Mouse (Mus musculus) lung, embryonic 16.5 days (tissue): ENCODE data around the gene Mthfd2. TPM values are rescaled to one million over a fixed set of nuclear protein-coding genes. Genes with fewer than 3 reads are reported as not detected.

Experiments
- ATAC-seq: fragments of 200-750 bp; cut with Nextera tagmentation; 2 replicates; pipeline ENCODE4 v1.8.0; 2017; ENCODE audit warnings: low read depth, mild to moderate bottlenecking, moderate library complexity
- H3K27ac ChIP-seq: fragments of 300-500 bp; sonication (generic); 2 replicates; pipeline ENCODE4 v1.5.1; 2014; ENCODE audit warnings: mild to moderate bottlenecking, control low read depth, low read length
- H3K27me3 ChIP-seq: fragments of 300-500 bp; sonication (generic); 2 replicates; pipeline ENCODE4 v1.6.1; 2014; ENCODE audit warnings: low read depth, low read length, mixed read lengths; ENCODE audit not compliant: control insufficient read depth, insufficient read depth
- H3K36me3 ChIP-seq: fragments of 300-500 bp; sonication (generic); 2 replicates; pipeline ENCODE4 v1.6.1; 2014; ENCODE audit warnings: low read length; ENCODE audit not compliant: control insufficient read depth, insufficient read depth
- H3K4me1 ChIP-seq: fragments of 300-500 bp; sonication (generic); replicated peaks from 2 replicates; pipeline ENCODE4 v1.6.1; 2014; ENCODE audit warnings: low read length, mixed read lengths; ENCODE audit not compliant: control insufficient read depth, insufficient read depth
- H3K4me2 ChIP-seq: fragments of 300-500 bp; sonication (generic); 2 replicates; pipeline ENCODE4 v1.6.1; 2014; ENCODE audit warnings: low read depth, low read length, control low read depth
- H3K4me3 ChIP-seq: fragments of 300-500 bp; sonication (generic); 2 replicates; pipeline ENCODE4 v1.5.1; 2014; ENCODE audit warnings: mild to moderate bottlenecking, low read length, control low read depth
- H3K9ac ChIP-seq: fragments of 300-500 bp; sonication (generic); 2 replicates; pipeline ENCODE4 v1.6.1; 2014; ENCODE audit warnings: low read length, control low read depth
- H3K9me3 ChIP-seq: fragments of 300-500 bp; sonication (generic); 2 replicates; pipeline ENCODE4 v1.6.1; 2016; ENCODE audit warnings: low read length; ENCODE audit not compliant: control insufficient read depth
- WGBS: fragments of 180-500 bp; shearing (Covaris S2); extraction: QIAGEN DNeasy Blood & Tissue Kit; methylation state at CpG from one replicate; pipeline ENCODE4 v1.1.7; 2014; 5-methylcytosine and 5-hydroxymethylcytosine counted together
- polyA plus RNA-seq: library from polyadenylated mRNA; unstranded; fragments of >200 nt; fragmentation: Nextera tagmentation; extraction: Ambion mirVana; gene quantifications from 2 replicates; pipeline ENCODE4 v1.2.1, GENCODE M21; 2015

Gene Mthfd2
- polyA plus RNA-seq, 1 experiment from 2014 or later, result 27.4 TPM

GRCm38 (mm10) chr6:83300447-83301229, 25.1 kb downstream of the Mthfd2 start:
- Histone ChIP-seq H3K27me3 (no peaks in the 10 kb centered on the region), H3K27ac (no peak overlapping the region), H3K36me3 (no peaks in the 10 kb centered on the region), H3K4me2 (no peak overlapping the region), H3K4me1 (no peaks in the 10 kb centered on the region), H3K4me3 (no peak overlapping the region), H3K9ac (no peak overlapping the region), H3K9me3 (no peaks in the 10 kb centered on the region)
- ATAC-seq, result no peak
- WGBS, result 69% methylated on average over 7 of the region's 7 CpGs

DNA sequence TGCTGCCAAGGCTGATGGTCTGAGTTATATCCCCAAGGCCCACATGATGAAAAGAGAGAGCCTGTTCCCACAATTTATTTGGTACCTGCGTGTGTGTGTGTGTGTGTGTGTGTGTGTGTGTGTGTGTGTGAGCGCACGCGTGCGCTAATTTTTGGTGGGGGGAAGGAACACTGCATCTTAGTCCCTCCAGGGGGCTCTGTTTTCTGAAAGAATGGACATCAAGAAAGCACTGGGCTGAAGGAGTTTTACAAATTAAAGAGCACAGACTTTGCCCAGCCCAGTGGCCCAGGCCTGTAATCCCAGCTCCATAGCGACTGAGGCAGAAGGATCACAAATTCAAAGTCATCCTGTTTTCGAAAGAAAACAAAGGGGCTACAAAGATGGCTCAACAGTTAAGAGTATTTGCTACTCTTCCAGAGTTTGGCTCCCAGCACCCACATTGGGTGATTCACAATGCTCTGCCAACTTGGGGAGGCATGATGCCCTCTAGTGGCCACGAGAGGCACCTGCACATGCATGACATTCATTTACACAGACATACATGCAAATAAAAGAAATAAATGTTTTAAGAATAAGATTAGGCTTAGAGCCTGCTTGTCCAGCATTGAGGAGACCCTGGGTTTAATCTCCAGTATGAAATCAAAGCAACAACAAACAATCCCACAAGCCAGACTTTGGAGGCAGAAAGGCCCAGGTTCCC, 45.3 kb downstream of the Mthfd2 start:
- 77% methylated on average over 8 of the region's 8 CpGs for WGBS
- H3K4me3 ChIP-seq, result no peak overlapping the region

DNA sequence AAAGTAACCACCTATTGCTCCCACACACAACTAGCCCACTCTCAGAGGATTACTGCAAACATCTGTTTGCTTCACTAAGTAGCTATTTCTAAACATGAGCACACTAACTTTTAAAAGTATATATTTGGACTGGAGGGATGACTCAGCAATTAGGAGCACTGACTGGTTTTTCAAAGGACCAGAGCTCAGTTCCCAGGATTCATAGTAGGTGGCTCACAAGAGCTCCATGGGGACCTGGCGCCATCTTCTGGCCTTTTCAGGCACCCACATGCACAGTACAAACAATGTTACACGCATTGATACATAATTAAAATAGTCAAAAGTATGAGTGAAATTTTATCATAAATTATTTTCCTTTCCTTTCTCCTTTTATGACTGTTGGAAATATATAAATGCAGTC, 46.8 kb downstream of the Mthfd2 start:
- no peak for ATAC-seq
- no peak overlapping the region for H3K9ac ChIP-seq
- no peak overlapping the region for H3K4me3 ChIP-seq
- no peak overlapping the region for H3K4me2 ChIP-seq
- 23% methylated on average over 2 of the region's 2 CpGs for WGBS
- no peaks in the 10 kb centered on the region for H3K27me3 ChIP-seq
- H3K4me1 ChIP-seq, result no peaks in the 10 kb centered on the region
- H3K36me3 ChIP-seq, result no peaks in the 10 kb centered on the region
- peaks cover 4% of the 10 kb centered on the region; the same call in 1 of the 2 replicates for H3K9me3 ChIP-seq
- H3K27ac ChIP-seq, result no peak overlapping the region

More for the DNA sequence above, 45.3 kb downstream of the Mthfd2 start:
- Histone ChIP-seq H3K36me3 (no peaks in the 10 kb centered on the region), H3K27me3 (no peaks in the 10 kb centered on the region), H3K4me1 (no peaks in the 10 kb centered on the region), H3K9me3 (peaks cover 4% of the 10 kb centered on the region; the same call in 1 of the 2 replicates), H3K4me2 (no peak overlapping the region), H3K27ac (no peak overlapping the region), H3K9ac (no peak overlapping the region)
- ATAC-seq, result no peak

DNA sequence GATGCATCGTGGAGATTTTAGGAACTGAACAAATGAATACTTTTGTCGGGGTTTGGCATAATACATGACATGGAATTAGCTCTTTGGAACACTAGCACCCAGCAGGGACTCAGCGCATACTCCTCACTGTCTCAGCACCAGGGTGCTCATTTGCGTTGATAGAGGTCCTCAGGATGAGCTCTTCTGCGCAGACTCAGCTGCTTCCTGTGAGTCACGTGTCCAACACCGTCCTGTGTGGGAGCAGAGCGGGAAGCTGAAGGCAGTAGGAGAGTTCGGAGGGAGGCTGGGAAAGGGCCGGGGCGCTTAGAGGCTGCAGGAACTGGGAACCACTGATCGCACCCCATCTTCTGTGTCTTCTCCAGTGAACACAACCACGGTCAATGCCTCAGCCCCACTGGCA, 48.6 kb downstream of the Mthfd2 start:
- Histone ChIP-seq H3K4me3 (no peak overlapping the region), H3K4me1 (no peaks in the 10 kb centered on the region)
- 61% methylated on average over 13 of the region's 13 CpGs for WGBS

GRCm38 (mm10) chr6:83273733-83274132, 52.0 kb downstream of the Mthfd2 start:
- no peak overlapping the region for H3K27ac ChIP-seq
- WGBS, result 85% methylated on average over 11 of the region's 11 CpGs
- no peaks in the 10 kb centered on the region for H3K36me3 ChIP-seq
- H3K4me3 ChIP-seq, result no peak overlapping the region
- no peaks in the 10 kb centered on the region for H3K4me1 ChIP-seq
- no peak overlapping the region for H3K4me2 ChIP-seq
- H3K27me3 ChIP-seq, result no peaks in the 10 kb centered on the region
- ATAC-seq, result no peak
- no peaks in the 10 kb centered on the region for H3K9me3 ChIP-seq
- no peak overlapping the region for H3K9ac ChIP-seq

More for the DNA sequence above, 48.6 kb downstream of the Mthfd2 start:
- H3K4me2 ChIP-seq, result no peak overlapping the region
- H3K9me3 ChIP-seq, result peaks cover 4% of the 10 kb centered on the region; the same call in 1 of the 2 replicates
- no peak overlapping the region for H3K9ac ChIP-seq
- H3K27ac ChIP-seq, result no peak overlapping the region
- no peaks in the 10 kb centered on the region for H3K36me3 ChIP-seq
- H3K27me3 ChIP-seq, result no peaks in the 10 kb centered on the region
- ATAC-seq, result no peak

DNA sequence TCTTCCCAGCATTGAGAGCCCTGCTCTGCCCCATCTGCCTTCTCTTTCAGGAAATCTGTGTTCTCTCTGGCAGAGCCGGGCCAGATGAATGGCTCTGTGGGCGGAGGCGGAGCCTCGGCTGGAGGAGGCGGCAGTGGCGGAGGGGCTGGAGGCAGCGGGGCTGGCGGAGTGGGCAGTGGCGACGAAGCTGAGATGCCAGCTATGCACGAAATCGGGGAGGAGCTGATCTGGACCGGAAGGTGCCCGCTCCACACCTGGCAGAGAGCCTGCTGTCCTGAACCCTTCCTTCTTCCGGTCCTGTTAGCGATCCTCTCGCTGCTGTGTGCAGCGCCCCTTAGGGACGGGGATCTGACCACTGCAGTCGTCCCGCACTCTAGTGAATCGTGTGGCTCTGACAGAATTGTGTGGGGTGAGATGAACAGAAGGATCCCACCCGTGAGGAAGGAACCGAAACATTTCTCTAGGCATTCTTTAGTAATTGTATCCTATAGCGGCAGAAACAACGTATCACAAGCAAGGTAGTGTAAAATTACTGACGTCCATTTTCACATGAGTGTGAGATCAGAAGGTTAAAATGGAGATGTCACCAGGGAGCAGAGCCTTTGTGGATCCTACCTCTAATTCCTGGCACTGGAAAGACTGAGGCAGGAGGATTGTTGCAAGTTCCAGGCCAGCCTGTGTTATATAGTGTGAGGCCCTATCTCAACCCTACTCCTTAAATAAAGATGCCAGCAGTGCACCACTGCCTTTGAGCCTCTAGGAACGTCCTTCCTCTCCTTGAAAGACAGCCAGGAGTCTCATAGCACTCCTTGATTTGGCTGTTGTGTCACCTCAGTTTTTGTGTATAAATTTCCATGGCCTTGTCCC, 57.3 kb downstream of the Mthfd2 start:
- Histone ChIP-seq H3K36me3 (no peaks in the 10 kb centered on the region), H3K4me2 (peak overlapping the region; percentile 60), H3K4me1 (peaks cover 6% of the 10 kb centered on the region), H3K9ac (peak overlapping the region; percentile 66), H3K4me3 (peak overlapping the region; percentile 52), H3K27me3 (no peaks in the 10 kb centered on the region), H3K27ac (peak overlapping the region; percentile 77), H3K9me3 (no peaks in the 10 kb centered on the region)
- peak; percentile 95 for ATAC-seq
- WGBS, result 1% methylated on average over 27 of the region's 28 CpGs

GRCm38 (mm10) chr6:83267616-83268015, 58.1 kb downstream of the Mthfd2 start:
- Histone ChIP-seq H3K4me1 (peaks cover 6% of the 10 kb centered on the region), H3K27me3 (no peaks in the 10 kb centered on the region), H3K9ac (peak overlapping the region; percentile 53; the same call in 1 of the 2 replicates), H3K27ac (peak overlapping the region; percentile 30; the same call in 1 of the 2 replicates), H3K36me3 (no peaks in the 10 kb centered on the region), H3K4me2 (peak overlapping the region; percentile 60), H3K4me3 (peak overlapping the region; percentile 52; the same call in 1 of the 2 replicates), H3K9me3 (no peaks in the 10 kb centered on the region)
- no peak for ATAC-seq
- 44% methylated on average over 4 of the region's 4 CpGs for WGBS

DNA sequence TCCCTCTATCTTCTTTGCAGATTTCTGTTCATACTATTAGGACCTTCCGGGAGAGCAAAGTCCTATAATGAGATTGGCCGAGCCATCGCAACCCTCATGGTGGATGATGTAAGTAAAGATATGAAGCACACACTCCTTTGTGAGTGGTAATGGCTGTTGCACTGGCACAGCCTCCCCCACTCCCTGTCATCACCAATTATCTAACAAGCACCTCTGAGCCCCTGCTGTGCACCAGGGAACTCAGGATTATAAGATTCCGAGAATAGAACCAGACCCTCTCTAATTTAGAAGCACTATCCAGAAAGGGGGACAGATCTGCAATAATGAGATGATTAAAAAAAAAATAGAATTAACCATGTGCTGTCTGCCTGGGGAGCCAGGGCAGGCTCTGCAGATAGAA, 60.1 kb downstream of the Mthfd2 start:
- ATAC-seq, result no peak
- Histone ChIP-seq H3K4me2 (no peak overlapping the region), H3K27ac (no peak overlapping the region), H3K36me3 (no peaks in the 10 kb centered on the region), H3K9ac (no peak overlapping the region), H3K27me3 (no peaks in the 10 kb centered on the region), H3K4me3 (no peak overlapping the region), H3K4me1 (peaks cover 6% of the 10 kb centered on the region), H3K9me3 (no peaks in the 10 kb centered on the region)
- WGBS, result 90% methylated on average over 4 of the region's 4 CpGs

- no peak overlapping the region for H3K4me2 ChIP-seq
- no peak for ATAC-seq
- no peak overlapping the region for H3K9ac ChIP-seq
- no peak overlapping the region for H3K27ac ChIP-seq
- H3K9me3 ChIP-seq, result no peaks in the 10 kb centered on the region
- H3K4me1 ChIP-seq, result peaks cover 6% of the 10 kb centered on the region
- no peaks in the 10 kb centered on the region for H3K36me3 ChIP-seq
- H3K27me3 ChIP-seq, result no peaks in the 10 kb centered on the region
- H3K4me3 ChIP-seq, result no peak overlapping the region
Measured at GRCm38 (mm10) chr6:83265253-83265652, 60.5 kb downstream of the Mthfd2 start.
